Mouse (Mus musculus) stomach, postnatal 0 days (tissue): Measurements from ENCODE around the gene Sort1.

Source experiments
- CTCF ChIP-seq: IDR thresholded peaks from 2 replicates; pipeline ENCODE4 v1.5.1; 2016; ENCODE audit warnings: antibody characterized with exemption, low read depth, mild to moderate bottlenecking, moderate library complexity
- EP300 ChIP-seq: optimal IDR thresholded peaks from 2 replicates; pipeline ENCODE3; 2016; ENCODE audit warnings: antibody characterized with exemption

DNA sequence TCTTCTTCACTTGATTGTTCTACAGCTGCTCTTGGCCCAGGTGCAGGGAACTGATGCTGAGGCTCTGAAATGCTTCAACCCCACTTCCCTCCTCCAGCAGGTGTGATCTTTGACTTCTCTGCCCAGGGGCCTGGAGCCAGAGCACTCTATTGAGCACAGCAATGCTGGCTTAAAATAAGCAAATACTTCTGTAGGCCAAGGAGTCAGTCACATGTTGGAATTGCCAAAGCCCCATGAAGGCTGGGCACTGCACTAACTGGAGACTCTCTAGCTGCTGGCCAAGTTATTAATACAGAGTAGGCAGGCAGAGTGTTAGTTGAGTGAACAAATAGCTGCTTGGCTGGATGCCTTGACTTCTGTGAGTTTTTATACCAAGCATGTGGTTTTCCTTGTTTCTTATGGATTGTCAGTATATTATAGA lies 27.0 kb downstream of the Sort1 start:
- no peak for TF ChIP-seq CTCF
- TF ChIP-seq EP300: no peak
